Mouse (Mus musculus): ENCODE data around the gene Vmn1r20.
"Not testable (repeated sequence)": the region's sequence is repeated elsewhere in the genome, so short reads cannot be mapped to it uniquely, and the experiment has no call there.

Gene Vmn1r20

DNA sequence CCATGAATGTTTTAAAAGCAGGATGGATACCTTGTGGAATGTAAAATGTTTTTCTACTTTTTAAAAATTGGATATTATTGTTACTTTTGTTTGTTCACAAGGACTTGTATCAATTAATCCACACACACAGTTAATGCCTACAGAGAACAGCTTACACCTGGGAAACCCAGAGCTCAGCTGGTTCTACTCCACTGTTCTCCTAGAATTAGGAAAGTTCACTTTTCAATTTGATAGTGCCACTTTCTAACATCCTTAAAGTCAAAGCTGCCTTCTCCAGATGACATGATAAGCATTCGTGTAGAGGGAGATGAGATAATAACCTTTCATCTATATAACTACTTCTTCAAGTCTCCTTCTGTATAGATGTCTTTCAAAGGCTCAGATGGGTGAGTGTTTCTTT, at the start of gene Vmn1r20:
Gene Vmn1r20, plus strand, starts transcription at position 301 of the 400 bp plus-strand sequence.
- DNase-seq = no peak

- no peak for DNase-seq
Observed at GRCm38 (mm10) chr6:57395683-57396082, 33.0 kb upstream of the Vmn1r20 start, which contains the start of gene Vmn1r18. TSS of gene Vmn1r18 (minus strand) at chr6:57395783.

DNA sequence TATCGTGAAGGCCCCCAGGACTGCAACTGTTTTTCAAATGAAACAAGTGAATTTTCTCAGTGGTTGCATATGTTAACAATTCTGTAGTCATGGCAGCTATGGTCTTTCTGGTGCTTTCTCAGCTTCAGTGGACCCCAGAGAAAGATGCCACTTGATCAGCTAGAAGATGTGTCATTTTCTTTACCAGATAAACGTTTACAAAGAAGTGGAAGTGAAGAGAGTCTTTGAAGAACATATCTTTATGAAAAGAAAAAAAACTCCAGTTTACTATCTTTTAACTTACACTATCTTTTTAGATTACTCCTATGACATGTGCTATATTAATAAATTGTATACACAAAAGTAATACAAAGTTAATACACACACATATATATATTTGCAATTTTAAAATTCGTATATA, 25.2 kb upstream of the Vmn1r20 start, which contains the start of gene Vmn1r19:
Gene Vmn1r19, plus strand, starts transcription at position 301 of the 400 bp plus-strand sequence.
- DNase-seq = not testable (repeated sequence)

- DNase-seq = no peak
Observed at GRCm38 (mm10) chr6:57431196-57431595, 2.5 kb downstream of the Vmn1r20 start.

DNA sequence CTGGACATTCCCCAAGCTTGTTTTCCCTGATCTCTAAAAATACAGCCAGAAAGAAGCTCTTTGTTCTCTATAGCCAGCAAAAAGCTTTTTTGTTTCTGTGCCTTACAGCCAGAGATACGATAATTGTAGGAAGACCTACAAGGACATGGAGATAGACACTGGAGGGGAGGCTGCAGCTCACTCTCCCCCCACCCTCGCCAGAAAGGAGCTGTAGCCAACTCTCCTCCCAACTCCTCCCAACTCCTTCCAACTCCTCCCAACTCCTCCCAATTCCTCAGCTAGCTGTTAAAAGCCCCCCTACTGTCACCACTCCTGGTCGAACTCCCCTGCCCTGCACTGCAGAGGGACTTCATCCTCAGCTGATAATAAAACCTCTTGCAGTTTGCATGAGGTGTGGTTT, 39.4 kb downstream of the Vmn1r20 start:
- not testable (repeated sequence) for DNase-seq
